Mouse (Mus musculus) granulocyte monocyte progenitor cell, adult 5-6 weeks (primary cell): ENCODE results near the gene Parp12. TPM values are rescaled to one million over a fixed set of nuclear protein-coding genes. Genes with fewer than 3 reads are reported as not detected.

Experiments
- ATAC-seq: replicated peaks from 2 replicates; pipeline ENCODE4 v1.8.0; 2016; ENCODE audit warnings: mild to moderate bottlenecking, moderate TSS enrichment, inconsistent platforms; ENCODE audit not compliant: poor library complexity, severe bottlenecking
- total RNA-seq, 2 experiments: library from RNA; stranded (forward) in 1 of 2; stranded (reverse) in 1 of 2; fragments of 200-712, 200-1000 nt in 1 of 2; fragments of >200 nt in 1 of 2; fragmentation: Nextera tagmentation in 1 of 2; gene quantifications; 2 replicates each; pipeline ENCODE4 v1.2.3; 2014 to 2017

Parp12 gene
- total RNA-seq, 2 experiments from 2014 or later, result 4.3 to 6.7 TPM

GRCm38 (mm10) chr6:39059547-39060497 lies 58.3 kb downstream of the Parp12 start:
- no peak for ATAC-seq

GRCm38 (mm10) chr6:39058936-39059335 lies 59.2 kb downstream of the Parp12 start:
- no peak for ATAC-seq

- no peak for ATAC-seq
These were observed 59.8 kb downstream of the Parp12 start for GRCm38 (mm10) chr6:39058389-39058788.

- ATAC-seq, result no peak
These were observed 61.0 kb downstream of the Parp12 start for GRCm38 (mm10) chr6:39057161-39057560.

GRCm38 (mm10) chr6:39055831-39056261 lies 62.3 kb downstream of the Parp12 start:
- ATAC-seq, result peak; percentile 47

GRCm38 (mm10) chr6:39054878-39055508 lies 63.2 kb downstream of the Parp12 start:
- ATAC-seq, result no peak

- no peak for ATAC-seq
These were observed 63.8 kb downstream of the Parp12 start for GRCm38 (mm10) chr6:39054206-39054864.

GRCm38 (mm10) chr6:39052636-39053035 lies 65.5 kb downstream of the Parp12 start:
- ATAC-seq, result no peak

- no peak for ATAC-seq
These were observed 66.2 kb downstream of the Parp12 start for GRCm38 (mm10) chr6:39051799-39052556.

- ATAC-seq, result no peak
These were observed 67.3 kb downstream of the Parp12 start for GRCm38 (mm10) chr6:39050836-39051235.

- ATAC-seq, result no peak
These were observed 69.0 kb downstream of the Parp12 start for GRCm38 (mm10) chr6:39049141-39049540.

- no peak for ATAC-seq
These were observed 77.7 kb downstream of the Parp12 start for GRCm38 (mm10) chr6:39040451-39040850.

Other genes with a start within 250 kb of the Parp12 start
- 12.4 and 26.0 TPM in 2 replicates for gene Tbxas1, start 242.9 kb downstream of the Parp12 start, total RNA-seq (2014; fragmentation: Nextera tagmentation)
- 15.0 and 15.4 TPM in 2 replicates for gene Tbxas1, start 242.9 kb downstream of the Parp12 start, total RNA-seq (2017)
- 51.0 and 55.5 TPM in 2 replicates for gene Hipk2, start 242.2 kb downstream of the Parp12 start, total RNA-seq (2014; fragmentation: Nextera tagmentation)
- gene Hipk2, start 242.2 kb downstream of the Parp12 start, total RNA-seq (2017), result 12.8 and 17.0 TPM in 2 replicates
- gene Kdm7a, start 88.4 kb upstream of the Parp12 start, total RNA-seq (2014; fragmentation: Nextera tagmentation), result 8.2 and 12.2 TPM in 2 replicates
- gene Kdm7a, start 88.4 kb upstream of the Parp12 start, total RNA-seq (2017), result 9.9 and 11.0 TPM in 2 replicates